Mouse (Mus musculus) CD4-positive, CD25-positive, alpha-beta regulatory T cell (primary cell): ENCODE measurements around the gene Olfr527. TPM values are rescaled to one million over a fixed set of nuclear protein-coding genes. Genes with fewer than 3 reads are reported as not detected.

ENCODE experiments used
- polyA plus RNA-seq: library from polyadenylated mRNA; unstranded; fragments of 100-300 nt; shearing (Covaris generic); gene quantifications from one replicate; pipeline ENCODE4 v1.2.1, GENCODE M21; 2017

The Olfr527 gene
- not detected for polyA plus RNA-seq

GRCm38 (mm10) chr7:140333717-140334116 lies at the start of gene Olfr527:
Gene Olfr527 (plus strand): TSS chr7:140334017.

GRCm38 (mm10) chr7:140320558-140320957 lies 13.3 kb upstream of the Olfr527 start, which contains the start of gene Olfr525:
Gene Olfr525 (plus strand): TSS chr7:140320858.

DNA sequence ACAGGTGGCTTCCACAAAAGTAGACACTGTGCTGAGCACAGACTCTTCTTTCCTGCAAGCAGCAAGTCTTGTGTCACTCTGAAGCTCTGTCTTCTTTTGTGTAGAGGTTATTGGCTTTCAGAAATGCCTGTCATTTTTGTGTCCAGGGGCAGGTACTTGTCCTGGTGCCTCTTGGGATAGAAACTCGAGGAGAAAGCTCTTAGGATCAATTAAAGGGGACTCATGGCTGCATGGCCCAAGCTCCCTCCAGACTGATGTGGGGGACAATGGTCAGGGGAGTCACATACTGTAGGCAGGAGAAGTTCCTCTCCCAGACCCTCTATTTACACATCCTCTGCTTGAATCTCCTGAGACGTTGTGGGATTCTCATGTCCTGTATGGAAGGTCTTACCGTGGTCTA lies 27.8 kb downstream of the Olfr527 start, which contains the start of gene Olfr60:
TSS of gene Olfr60 (minus strand) at position 101 of the 400 bp plus-strand sequence.

DNA sequence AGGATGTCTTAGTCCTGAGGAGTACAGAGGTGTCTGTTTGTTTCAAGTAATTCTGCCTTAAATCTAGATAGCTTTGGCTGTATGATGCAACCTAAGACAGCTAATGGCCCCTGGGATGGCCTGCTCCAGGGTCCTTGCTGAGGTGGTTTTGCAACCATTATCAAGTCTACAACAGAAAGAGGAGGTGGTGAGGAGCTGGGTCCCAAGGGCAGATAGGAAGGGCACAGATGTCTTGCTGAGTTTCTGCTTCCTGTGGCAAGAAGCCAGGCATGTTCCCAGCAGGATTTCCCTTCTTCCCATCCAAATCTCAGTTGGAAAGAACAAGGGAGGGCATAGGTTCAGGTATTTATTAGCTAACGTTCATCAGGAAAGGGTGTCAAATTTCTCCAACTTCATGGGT lies 42.4 kb downstream of the Olfr527 start, which contains the start of gene Olfr530:
TSS of gene Olfr530 (minus strand) at position 101 of the 400 bp plus-strand sequence.

Other genes starting within 250 kb of the Olfr527 start
- gene Prap1, start 240.6 kb upstream of the Olfr527 start, polyA plus RNA-seq: not detected
- gene Fuom, start 231.6 kb upstream of the Olfr527 start, polyA plus RNA-seq: 9.9 TPM
- gene Paox, start 218.2 kb upstream of the Olfr527 start, polyA plus RNA-seq: 7.2 TPM
- 63.4 TPM for gene Echs1, start 217.5 kb upstream of the Olfr527 start, polyA plus RNA-seq
- 37.2 TPM for gene Mtg1, start 196.5 kb upstream of the Olfr527 start, polyA plus RNA-seq
- not detected for gene Sprn, start 179.1 kb upstream of the Olfr527 start, polyA plus RNA-seq
- gene Olfr522, start 169.3 kb upstream of the Olfr527 start, polyA plus RNA-seq: 0.06 TPM
- 0.06 TPM for gene Olfr523, start 160.8 kb upstream of the Olfr527 start, polyA plus RNA-seq
- not detected for gene Olfr524, start 128.1 kb upstream of the Olfr527 start, polyA plus RNA-seq
- gene Cd163l1, start 115.8 kb upstream of the Olfr527 start, polyA plus RNA-seq: 0.08 TPM
- 0.17 TPM for gene 5830411N06Rik, start 86.7 kb upstream of the Olfr527 start, polyA plus RNA-seq
- not detected for gene Olfr525, start 13.2 kb upstream of the Olfr527 start, polyA plus RNA-seq
- not detected for gene Olfr60, start 27.7 kb downstream of the Olfr527 start, polyA plus RNA-seq
- 0.12 TPM for gene Olfr530, start 42.3 kb downstream of the Olfr527 start, polyA plus RNA-seq
- not detected for gene Olfr531, start 68.9 kb downstream of the Olfr527 start, polyA plus RNA-seq
- 0.07 TPM for gene Olfr532, start 87.6 kb downstream of the Olfr527 start, polyA plus RNA-seq
- gene Olfr533, start 129.4 kb downstream of the Olfr527 start, polyA plus RNA-seq: not detected
- not detected for gene Olfr535, start 150.2 kb downstream of the Olfr527 start, polyA plus RNA-seq
- gene Olfr536, start 173.4 kb downstream of the Olfr527 start, polyA plus RNA-seq: not detected
- not detected for gene Olfr538, start 233.9 kb downstream of the Olfr527 start, polyA plus RNA-seq